Mouse (Mus musculus): Measurements from ENCODE around the gene Gm10964. TPM values are rescaled to one million over a fixed set of nuclear protein-coding genes. Genes with fewer than 3 reads are reported as not detected.

Gene Gm10964
- polyA plus RNA-seq, 1 experiment from 2014 or later: not detected

- peak overlapping the region; percentile 18; the same call in 1 of the 2 replicates for H3K4me3 ChIP-seq
- peak overlapping the region; percentile 52 for H3K4me2 ChIP-seq
- 49% methylated on average over 16 of the region's 16 CpGs for WGBS
- peak overlapping the region; percentile 82 for H3K27ac ChIP-seq
- peaks cover 62% of the 10 kb centered on the region for H3K4me1 ChIP-seq (replicated peaks)
- no peak for ATAC-seq (ENCODE audit: low FRiP score)
- no peaks in the 10 kb centered on the region for H3K27me3 ChIP-seq
- 0 out of 2 replicates have a peak overlapping the region, but pooled peaks have one; percentile 16 for H3K9ac ChIP-seq
- H3K36me3 ChIP-seq: peaks cover 6% of the 10 kb centered on the region
- no peaks in the 10 kb centered on the region for H3K9me3 ChIP-seq
Measured at GRCm38 (mm10) chr3:103737061-103737754, 2.0 kb upstream of the Gm10964 start.

DNA sequence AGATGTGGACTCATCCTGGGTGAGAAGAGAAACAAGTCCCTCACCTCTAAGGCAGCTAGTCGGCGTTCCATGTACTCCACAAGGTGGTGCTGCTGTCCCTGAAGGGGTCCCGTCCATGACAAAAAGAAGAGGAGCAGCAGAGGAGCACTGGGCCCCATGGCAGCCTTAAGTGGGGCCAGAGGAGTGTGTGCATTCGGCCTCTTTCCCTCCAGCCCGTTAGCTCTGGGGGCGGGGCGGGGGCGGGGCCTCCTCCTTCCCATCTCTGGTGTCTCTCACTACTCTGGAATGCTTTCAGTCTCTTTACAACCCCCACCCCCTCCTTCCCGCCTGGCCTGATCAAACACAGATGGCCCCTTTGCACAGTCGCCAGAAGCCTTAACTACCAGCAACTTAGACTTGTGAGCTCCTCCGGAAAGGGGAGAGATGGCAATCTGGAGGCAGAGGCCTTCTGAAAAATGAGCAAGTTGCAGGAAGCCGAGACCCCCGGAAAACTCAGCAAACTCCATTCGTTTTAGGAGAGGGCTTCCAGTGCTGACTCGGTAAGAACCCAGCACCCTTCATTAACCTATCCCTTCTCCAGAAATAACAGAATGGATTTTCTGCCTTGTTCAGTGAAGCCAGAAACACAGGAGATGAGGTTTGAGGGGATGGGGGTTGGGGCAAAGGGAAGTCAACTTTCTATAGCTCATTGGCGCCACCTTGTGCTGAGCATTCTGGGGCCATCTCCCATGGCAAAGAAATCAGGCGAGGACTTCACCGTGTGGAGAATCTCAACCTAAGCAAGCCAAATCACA lies 1.2 kb upstream of the Gm10964 start, which contains the start of gene Olfml3:
Gene Olfml3, minus strand, starts transcription at position 224 of the 794 bp plus-strand sequence.
- Histone ChIP-seq H3K27ac (peak within 1 kb of the TSS; percentile 82), H3K36me3 (peaks cover 9% of the 10 kb centered on the region), H3K4me1 (replicated peaks) (peaks cover 58% of the 10 kb centered on the region), H3K9me3 (no peaks in the 10 kb centered on the region), H3K27me3 (no peaks in the 10 kb centered on the region), H3K4me3 (peak within 1 kb of the TSS; percentile 18; the same call in 1 of the 2 replicates), H3K4me2 (peak within 1 kb of the TSS; percentile 52), H3K9ac (peak within 1 kb of the TSS; percentile 16; the same call in 1 of the 2 replicates)
- ATAC-seq (ENCODE audit: low FRiP score): peak; percentile 69
- under 1% methylated on average over 18 of the region's 18 CpGs for WGBS

DNA sequence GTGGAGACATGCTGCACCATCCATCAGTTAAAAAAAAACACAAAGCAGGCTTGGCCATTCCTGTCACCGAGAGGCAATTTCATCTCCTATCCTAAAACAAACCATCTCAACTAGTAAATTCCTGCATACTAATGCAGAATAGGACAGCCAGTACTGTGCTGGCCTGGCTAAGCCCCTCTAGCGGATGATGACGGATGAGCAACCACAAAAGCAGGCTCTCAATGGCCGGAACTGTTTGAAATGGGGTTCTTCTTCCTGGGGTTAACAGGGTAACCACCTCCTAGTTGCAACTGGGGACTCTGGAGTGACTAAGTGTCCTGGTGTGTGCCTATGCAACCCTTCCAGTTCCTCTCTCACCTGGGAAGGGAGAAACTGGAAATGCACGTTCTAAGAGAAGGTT lies 1.2 kb downstream of the Gm10964 start:
- peaks cover 32% of the 10 kb centered on the region for H3K36me3 ChIP-seq
- no peak for ATAC-seq (ENCODE audit: low FRiP score)
- 25% methylated on average over 5 of the region's 5 CpGs for WGBS
- H3K27ac ChIP-seq: no peak overlapping the region
- H3K4me2 ChIP-seq: no peak overlapping the region
- peaks cover 35% of the 10 kb centered on the region for H3K4me1 ChIP-seq (replicated peaks)
- no peak overlapping the region; the same call in 1 of the 2 replicates for H3K9ac ChIP-seq
- no peaks in the 10 kb centered on the region for H3K9me3 ChIP-seq
- no peak overlapping the region for H3K4me3 ChIP-seq
- no peaks in the 10 kb centered on the region for H3K27me3 ChIP-seq

- H3K4me1 ChIP-seq (replicated peaks): peaks cover 6% of the 10 kb centered on the region
- H3K27ac ChIP-seq: no peak overlapping the region
- ATAC-seq (ENCODE audit: low FRiP score): no peak
- no peak overlapping the region for H3K9ac ChIP-seq
- H3K4me2 ChIP-seq: no peak overlapping the region
- H3K4me3 ChIP-seq: no peak overlapping the region
- H3K36me3 ChIP-seq: peaks cover 58% of the 10 kb centered on the region
- H3K27me3 ChIP-seq: no peaks in the 10 kb centered on the region
- WGBS: 86% methylated on average over 6 of the region's 6 CpGs
- H3K9me3 ChIP-seq: no peaks in the 10 kb centered on the region
Measured at GRCm38 (mm10) chr3:103743208-103743607, 4.0 kb downstream of the Gm10964 start.

DNA sequence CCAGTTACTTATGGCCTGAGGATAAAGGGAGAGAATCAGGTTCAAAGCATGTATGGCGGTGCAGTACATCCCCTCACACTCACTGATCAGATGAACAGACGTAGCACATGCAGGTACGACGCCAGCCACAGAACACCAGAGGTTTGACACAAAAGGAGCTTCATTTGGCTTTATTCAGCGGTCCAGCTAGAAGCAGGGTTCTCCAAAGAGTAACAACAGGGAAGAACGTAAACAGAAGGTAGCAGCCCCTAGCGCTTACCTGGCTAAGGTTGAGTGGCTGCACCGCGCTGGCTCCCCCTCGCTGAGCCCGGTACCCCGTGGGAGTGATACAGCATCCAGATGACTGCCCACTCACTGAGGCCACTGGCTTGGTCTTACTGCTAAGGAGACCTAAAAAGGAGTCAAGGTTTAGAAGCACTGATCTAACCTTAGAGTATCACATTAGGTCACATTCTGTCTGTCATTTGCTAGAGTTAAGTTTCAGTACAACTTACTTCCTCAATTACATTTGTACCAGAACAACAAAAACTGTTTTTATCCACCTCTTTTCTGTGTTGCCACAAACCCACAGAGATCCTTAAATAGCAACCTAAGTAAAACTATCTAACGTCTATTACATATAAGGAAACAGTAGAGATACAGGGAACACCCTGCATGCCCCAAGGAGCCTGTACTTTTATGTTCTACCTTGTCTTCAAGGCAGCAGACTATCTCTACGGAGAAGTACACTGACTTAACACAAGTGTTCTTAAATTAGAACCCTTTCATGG lies 6.0 kb downstream of the Gm10964 start:
- H3K9ac ChIP-seq: no peak overlapping the region
- H3K9me3 ChIP-seq: no peaks in the 10 kb centered on the region
- H3K27me3 ChIP-seq: no peaks in the 10 kb centered on the region
- H3K27ac ChIP-seq: no peak overlapping the region
- no peak for ATAC-seq (ENCODE audit: low FRiP score)
- H3K4me2 ChIP-seq: no peak overlapping the region
- peaks cover 78% of the 10 kb centered on the region for H3K36me3 ChIP-seq
- H3K4me1 ChIP-seq (replicated peaks): peaks cover 6% of the 10 kb centered on the region
- no peak overlapping the region for H3K4me3 ChIP-seq
- 93% methylated on average over 14 of the region's 14 CpGs for WGBS

- H3K4me1 ChIP-seq (replicated peaks): no peaks in the 10 kb centered on the region
- H3K27ac ChIP-seq: no peak overlapping the region
- ATAC-seq (ENCODE audit: low FRiP score): no peak
- H3K36me3 ChIP-seq: peaks cover 87% of the 10 kb centered on the region
- WGBS: 91% methylated on average over 5 of the region's 5 CpGs
- H3K4me3 ChIP-seq: no peak overlapping the region
- H3K9me3 ChIP-seq: no peaks in the 10 kb centered on the region
- no peak overlapping the region for H3K4me2 ChIP-seq
- H3K27me3 ChIP-seq: no peaks in the 10 kb centered on the region
- no peak overlapping the region for H3K9ac ChIP-seq
Measured at GRCm38 (mm10) chr3:103746711-103747110, 7.5 kb downstream of the Gm10964 start.

GRCm38 (mm10) chr3:103751558-103751957 lies 12.4 kb downstream of the Gm10964 start:
- 93% methylated on average over 2 of the region's 2 CpGs for WGBS
- Histone ChIP-seq H3K4me1 (replicated peaks) (no peaks in the 10 kb centered on the region), H3K27ac (no peak overlapping the region), H3K27me3 (no peaks in the 10 kb centered on the region), H3K36me3 (peaks cover 89% of the 10 kb centered on the region), H3K4me2 (no peak overlapping the region), H3K4me3 (no peak overlapping the region), H3K9ac (no peak overlapping the region), H3K9me3 (no peaks in the 10 kb centered on the region)
- ATAC-seq (ENCODE audit: low FRiP score): no peak

DNA sequence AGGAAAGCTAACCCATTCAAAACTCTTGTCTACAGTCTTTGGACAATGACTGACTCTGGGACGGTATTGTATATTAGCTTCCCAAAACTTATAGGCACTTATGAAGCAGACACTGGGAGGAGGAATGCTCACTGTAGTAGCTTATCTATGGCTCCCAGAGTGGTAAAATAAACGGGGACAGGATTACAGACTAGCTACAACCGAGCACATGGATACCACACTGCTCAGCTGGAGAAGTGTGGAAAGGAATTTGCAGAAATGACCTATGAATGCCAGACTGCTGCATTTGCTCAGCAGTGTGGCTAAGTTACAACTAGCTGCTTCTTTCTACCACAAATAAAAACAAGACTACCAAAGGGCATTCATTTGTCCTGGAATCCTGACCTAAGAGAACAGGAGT lies 16.2 kb downstream of the Gm10964 start:
- Histone ChIP-seq H3K4me3 (no peak overlapping the region), H3K9ac (no peak overlapping the region), H3K27ac (no peak overlapping the region), H3K27me3 (no peaks in the 10 kb centered on the region), H3K4me2 (no peak overlapping the region), H3K36me3 (peaks cover 84% of the 10 kb centered on the region), H3K9me3 (no peaks in the 10 kb centered on the region), H3K4me1 (replicated peaks) (no peaks in the 10 kb centered on the region)
- 81% methylated on average over 3 of the region's 3 CpGs for WGBS
- ATAC-seq (ENCODE audit: low FRiP score): no peak

DNA sequence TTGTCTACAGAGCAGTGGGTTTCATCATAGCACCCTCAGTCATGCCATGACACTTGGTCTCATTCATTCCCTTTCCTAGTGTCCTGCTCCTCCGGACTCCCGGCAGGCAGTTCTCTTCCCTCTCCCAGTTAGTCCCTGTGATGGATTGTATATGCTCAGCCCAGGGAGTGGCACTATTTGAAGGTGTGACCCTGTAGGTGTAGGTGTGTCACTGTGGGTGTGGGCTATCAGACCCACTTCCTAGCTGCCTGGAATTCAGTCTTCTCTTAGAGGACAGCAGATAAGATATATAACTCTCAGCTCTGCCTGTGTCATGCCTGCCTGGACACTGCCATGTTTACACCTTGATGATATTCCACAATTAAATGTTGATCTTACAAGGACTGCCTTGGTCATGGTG lies 17.8 kb downstream of the Gm10964 start:
- Histone ChIP-seq H3K4me1 (replicated peaks) (no peaks in the 10 kb centered on the region), H3K4me2 (no peak overlapping the region), H3K36me3 (peaks cover 80% of the 10 kb centered on the region), H3K4me3 (no peak overlapping the region), H3K27me3 (no peaks in the 10 kb centered on the region), H3K27ac (no peak overlapping the region), H3K9me3 (no peaks in the 10 kb centered on the region), H3K9ac (no peak overlapping the region)
- no peak for ATAC-seq (ENCODE audit: low FRiP score)
- 94% methylated on average over 2 of the region's 2 CpGs for WGBS

- ATAC-seq (ENCODE audit: low FRiP score): no peak
- Histone ChIP-seq H3K27me3 (no peaks in the 10 kb centered on the region), H3K9ac (no peak overlapping the region), H3K4me3 (no peak overlapping the region), H3K27ac (no peak overlapping the region), H3K4me2 (no peak overlapping the region), H3K9me3 (no peaks in the 10 kb centered on the region), H3K4me1 (replicated peaks) (no peaks in the 10 kb centered on the region), H3K36me3 (peaks cover 78% of the 10 kb centered on the region)
- 83% methylated on average over 7 of the region's 7 CpGs for WGBS
Measured at GRCm38 (mm10) chr3:103758456-103758855, 19.3 kb downstream of the Gm10964 start.

DNA sequence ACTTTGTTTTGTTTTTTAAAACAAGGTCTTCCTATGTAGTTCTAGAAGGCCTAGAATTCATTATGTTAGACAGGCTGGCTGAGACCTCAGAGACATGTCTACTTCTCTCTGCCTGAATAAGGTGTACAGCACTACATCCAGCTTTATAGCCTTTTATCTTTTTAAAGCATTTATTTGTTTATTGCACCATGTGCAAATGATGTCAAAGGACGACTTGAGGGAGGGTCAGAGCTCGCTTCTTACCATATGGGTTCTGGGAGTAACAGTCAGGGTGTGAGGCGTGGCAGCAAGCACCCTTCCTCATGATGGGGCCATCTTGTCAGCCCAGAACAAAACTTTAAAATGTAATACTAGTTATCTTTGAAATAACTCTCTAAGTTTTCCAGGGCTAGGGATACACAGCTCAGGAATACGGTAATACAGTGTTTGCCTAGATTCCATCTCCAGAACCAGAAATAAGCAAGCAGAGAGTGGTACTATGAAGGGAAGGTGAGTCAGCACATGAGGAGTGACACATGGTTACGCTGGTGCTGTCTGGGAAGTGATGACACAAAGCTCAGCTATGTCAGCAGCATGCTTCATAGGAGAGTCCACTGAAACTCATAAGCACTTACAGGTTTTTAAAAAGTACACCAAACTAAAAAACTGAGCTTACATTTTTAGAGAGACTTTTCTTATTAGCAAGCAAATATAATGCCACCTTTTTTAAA lies 20.2 kb downstream of the Gm10964 start:
- no peak for ATAC-seq (ENCODE audit: low FRiP score)
- Histone ChIP-seq H3K4me3 (no peak overlapping the region), H3K4me2 (no peak overlapping the region), H3K27ac (no peak overlapping the region), H3K9me3 (no peaks in the 10 kb centered on the region), H3K9ac (no peak overlapping the region), H3K36me3 (peaks cover 69% of the 10 kb centered on the region), H3K4me1 (replicated peaks) (no peaks in the 10 kb centered on the region), H3K27me3 (no peaks in the 10 kb centered on the region)
- WGBS: 90% methylated on average over 5 of the region's 5 CpGs

Measured in hindbrain, embryonic 13.5 days (tissue).